Mouse (Mus musculus): ENCODE results near the gene Ajm1. TPM values are rescaled to one million over a fixed set of nuclear protein-coding genes. Genes with fewer than 3 reads are reported as not detected.

The Ajm1 gene
- total RNA-seq (2023) = 0.33 TPM

GRCm38 (mm10) chr2:25581294-25581864 is at the start of gene Ajm1:
TSS of gene Ajm1 (minus strand) at chr2:25581757.

GRCm38 (mm10) chr2:25627811-25628210 is 46.3 kb upstream of the Ajm1 start, which contains the start of gene Fcna:
TSS of gene Fcna (minus strand) at chr2:25628030.

GRCm38 (mm10) chr2:25621229-25622200 is 40.0 kb upstream of the Ajm1 start, which contains the start of gene Tmem141:
TSS of gene Tmem141 (minus strand) at chr2:25622005.

GRCm38 (mm10) chr2:25617578-25617977 is 36.0 kb upstream of the Ajm1 start, which contains the start of gene Ccdc183:
TSS of gene Ccdc183 (minus strand) at chr2:25617678.

GRCm38 (mm10) chr2:25607761-25608622 is 26.4 kb upstream of the Ajm1 start, which contains the start of gene Rabl6:
TSS of gene Rabl6 (minus strand) at chr2:25608521.

GRCm38 (mm10) chr2:25574579-25575431 is 6.8 kb downstream of the Ajm1 start, which contains the start of the genes Mamdc4 and Phpt1:
TSS of gene Mamdc4 (minus strand) at chr2:25574845.
TSS of gene Phpt1 (minus strand) at chr2:25575224.

GRCm38 (mm10) chr2:25557221-25557963 is 24.2 kb downstream of the Ajm1 start, which contains the start of gene Edf1:
TSS of gene Edf1 (plus strand) at chr2:25557847.

GRCm38 (mm10) chr2:25546811-25547491 is 34.6 kb downstream of the Ajm1 start, which contains the start of gene Traf2:
TSS of gene Traf2 (minus strand) at chr2:25546940.

Other genes starting within 250 kb of the Ajm1 start
- gene Man1b1, start 249.4 kb downstream of the Ajm1 start, total RNA-seq (2023) = 50.6 TPM
- 17.2 TPM for gene Dpp7, start 225.4 kb downstream of the Ajm1 start, total RNA-seq (2023)
- 10.3 TPM for gene Uap1l1, start 216.1 kb downstream of the Ajm1 start, total RNA-seq (2023)
- gene Sapcd2, start 209.4 kb downstream of the Ajm1 start, total RNA-seq (2023) = 0.74 TPM
- 1.4 TPM for gene Entpd2, start 185.9 kb downstream of the Ajm1 start, total RNA-seq (2023)
- gene Npdc1, start 182.4 kb downstream of the Ajm1 start, total RNA-seq (2023) = 0.98 TPM
- 0.59 TPM for gene Fut7, start 158.5 kb downstream of the Ajm1 start, total RNA-seq (2023)
- gene Abca2, start 153.1 kb downstream of the Ajm1 start, total RNA-seq (2023) = 69.0 TPM
- gene Clic3, start 124.9 kb downstream of the Ajm1 start, total RNA-seq (2023) = not detected
- gene Paxx, start 120.7 kb downstream of the Ajm1 start, total RNA-seq (2023) = 92.6 TPM
- not detected for gene Ptgds, start 111.7 kb downstream of the Ajm1 start, total RNA-seq (2023)
- gene Lcn12, start 87.8 kb downstream of the Ajm1 start, total RNA-seq (2023) = not detected
- 47.7 TPM for gene Fbxw5, start 81.0 kb downstream of the Ajm1 start, total RNA-seq (2023)
- gene C8g, start 80.0 kb downstream of the Ajm1 start, total RNA-seq (2023) = not detected
- gene Traf2, start 34.8 kb downstream of the Ajm1 start, total RNA-seq (2023) = 49.0 TPM
- 117 TPM for gene Edf1, start 23.9 kb downstream of the Ajm1 start, total RNA-seq (2023)
- 3.6 TPM for gene Mamdc4, start 6.9 kb downstream of the Ajm1 start, total RNA-seq (2023)
- 29.9 TPM for gene Phpt1, start 6.5 kb downstream of the Ajm1 start, total RNA-seq (2023)
- gene Rabl6, start 26.8 kb upstream of the Ajm1 start, total RNA-seq (2023) = 105 TPM
- not detected for gene Ccdc183, start 35.9 kb upstream of the Ajm1 start, total RNA-seq (2023)
- gene Tmem141, start 40.2 kb upstream of the Ajm1 start, total RNA-seq (2023) = 1.6 TPM
- 6.2 TPM for gene Fcna, start 46.3 kb upstream of the Ajm1 start, total RNA-seq (2023)
- gene Lcn8, start 71.4 kb upstream of the Ajm1 start, total RNA-seq (2023) = not detected
- not detected for gene Lcn5, start 76.2 kb upstream of the Ajm1 start, total RNA-seq (2023)
- gene Lcn6, start 95.0 kb upstream of the Ajm1 start, total RNA-seq (2023) = not detected
- gene Lcn10, start 101.0 kb upstream of the Ajm1 start, total RNA-seq (2023) = not detected
- gene Obp2a, start 118.3 kb upstream of the Ajm1 start, total RNA-seq (2023) = not detected
- 17.0 TPM for gene Bmyc, start 125.0 kb upstream of the Ajm1 start, total RNA-seq (2023)
- gene Obp2b, start 155.3 kb upstream of the Ajm1 start, total RNA-seq (2023) = not detected
- gene Lcn3, start 183.8 kb upstream of the Ajm1 start, total RNA-seq (2023) = not detected
- gene Lcn11, start 195.3 kb upstream of the Ajm1 start, total RNA-seq (2023) = not detected
- not detected for gene Gm13539, start 200.5 kb upstream of the Ajm1 start, total RNA-seq (2023)
- gene Glt6d1, start 234.1 kb upstream of the Ajm1 start, total RNA-seq (2023) = not detected
- gene Lcn9, start 241.4 kb upstream of the Ajm1 start, total RNA-seq (2023) = not detected

All from CD4-positive naive resting alpha-beta T cell, adult 57 days (primary cell).